Mouse (Mus musculus) brown adipose tissue, adult 24 weeks (tissue): ENCODE results near the gene Gm12117. TPM values are rescaled to one million over a fixed set of nuclear protein-coding genes. Genes with fewer than 3 reads are reported as not detected.

Experiments
- polyA plus RNA-seq: library from polyadenylated mRNA; stranded (reverse); fragments of >200 nt; gene quantifications from 2 replicates; pipeline ENCODE4 v1.2.4, GENCODE M21; 2012; ENCODE audit not compliant: missing spikeins, insufficient read depth, insufficient read length

The Gm12117 gene
- polyA plus RNA-seq, 1 experiment: not detected

Other genes with a start within 250 kb of the Gm12117 start
- 2.1 TPM in 1 of 2 replicates, not detected in the other for gene Fgf18, start 129.3 kb downstream of the Gm12117 start, polyA plus RNA-seq
- gene Npm1, start 113.5 kb downstream of the Gm12117 start, polyA plus RNA-seq: 195 and 214 TPM in 2 replicates
- gene Tlx3, start 73.1 kb downstream of the Gm12117 start, polyA plus RNA-seq: not detected in 2 replicates
- 0.29 and 0.40 TPM in 2 replicates for gene Ranbp17, start 237.0 kb upstream of the Gm12117 start, polyA plus RNA-seq